Mouse (Mus musculus): Measurements from ENCODE around the gene Btrc. TPM values are rescaled to one million over a fixed set of nuclear protein-coding genes. Genes with fewer than 3 reads are reported as not detected.

Gene Btrc
- total and polyA plus RNA-seq, 3 experiments: 14.2 to 30.3 TPM; not detected in 1

DNA sequence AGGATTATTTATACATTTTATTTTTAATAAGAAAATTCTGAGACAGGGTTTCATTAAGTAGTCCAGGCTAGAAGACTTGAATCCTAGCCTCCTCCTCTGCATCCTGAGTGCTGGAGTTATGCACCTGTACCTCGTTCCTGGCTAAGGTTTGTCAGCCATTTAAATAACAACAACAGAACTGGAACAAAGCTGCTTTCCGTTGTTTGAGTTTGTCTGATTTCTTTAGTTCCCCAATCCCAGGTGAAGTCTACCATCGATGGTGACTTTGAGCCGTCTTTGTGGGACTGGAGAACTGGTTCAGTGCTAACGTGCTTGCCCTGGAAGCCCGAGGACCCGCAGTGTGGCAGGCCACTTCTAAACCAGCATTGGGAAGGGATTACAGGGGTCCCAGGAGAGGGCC, 93.4 kb downstream of the Btrc start:
- DNase-seq (ENCODE audit: low read depth, low spot score): no peak
- Histone ChIP-seq H3K36me3 (ENCODE audit: control insufficient read depth in 1 of 2, insufficient read depth in 2 of 2, low read length in 2 of 2) (peaks cover 0 to 10% of the 10 kb centered on the region in 2 experiments; a peak in 2 of 4 replicates), H3K9me3 (replicated peaks; ENCODE audit: insufficient read depth, low read length) (no peaks in the 10 kb centered on the region), H3K4me1 (ENCODE audit: control insufficient read depth in 1 of 2, insufficient read depth in 2 of 2, low read length in 2 of 2) (peaks cover 4 to 6% of the 10 kb centered on the region in 2 experiments; a peak in 3 of 4 replicates), H3K4me3 (ENCODE audit: control insufficient read depth in 1 of 2, insufficient read depth in 1 of 2, low read depth in 2 of 2, low read length in 2 of 2) (no peak overlapping the region), H3K9ac (ENCODE audit: control insufficient read depth, low read depth, low read length, poor library complexity, severe bottlenecking) (no peak overlapping the region), H3K27ac (ENCODE audit: control insufficient read depth, low read depth, low read length) (no peak overlapping the region), H3K79me2 (ENCODE audit: control insufficient read depth, insufficient read depth, low read length, poor library complexity) (no peaks in the 10 kb centered on the region), H3K27me3 (ENCODE audit: control insufficient read depth in 1 of 2, insufficient read depth in 2 of 2, low read length in 2 of 2) (no peaks in the 10 kb centered on the region)
- TF ChIP-seq JUND (IDR thresholded peaks at IDR 0.05; ENCODE audit: low read depth, low read length) (no peak), POLR2A (IDR thresholded peaks at IDR 0.05; ENCODE audit: control insufficient read depth in 1 of 2, insufficient read depth in 1 of 2, low read depth in 1 of 2, low read length in 2 of 2, poor library complexity in 1 of 2) (no peak), MYC (IDR thresholded peaks at IDR 0.05; ENCODE audit: low read depth, low read length) (no peak)

DNA sequence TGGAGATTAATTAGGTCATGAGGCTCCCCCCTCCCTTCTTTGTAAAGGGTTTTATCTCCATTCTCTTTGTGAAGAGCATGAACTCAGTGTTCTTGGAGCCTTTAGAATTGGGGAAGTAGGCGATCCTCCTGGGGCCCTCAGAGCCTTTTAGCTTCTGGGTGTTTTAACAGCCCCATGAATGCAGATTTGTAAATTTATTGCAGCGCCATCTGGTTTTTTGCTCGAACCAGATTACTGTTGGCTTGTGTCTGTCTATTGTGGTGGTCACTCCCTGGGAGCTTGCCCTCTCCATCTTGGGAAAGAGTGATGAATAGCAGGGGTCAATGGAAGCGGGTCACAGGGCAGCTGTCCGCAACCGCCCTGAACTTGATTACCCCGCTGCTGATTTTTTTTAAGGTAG, 95.2 kb downstream of the Btrc start:
- peak; percentile 40 for TF ChIP-seq GATA1 (IDR thresholded peaks at IDR 0.05; ENCODE audit: low read depth, low read length)
- no peak for TF ChIP-seq MAZ (IDR thresholded peaks at IDR 0.05; ENCODE audit: low read depth, low read length)
- no peak for TF ChIP-seq MAFK (IDR thresholded peaks at IDR 0.05; ENCODE audit: borderline replicate concordance, low read depth, low read length)
- no peak for TF ChIP-seq ZNF384 (IDR thresholded peaks at IDR 0.05; ENCODE audit: low read depth, low read length)
- TF ChIP-seq MXI1 (IDR thresholded peaks at IDR 0.05; ENCODE audit: low read depth, low read length): no peak
- TF ChIP-seq HCFC1 (IDR thresholded peaks at IDR 0.05; ENCODE audit: low read depth, low read length): no peak
- no peak for TF ChIP-seq ZMIZ1 (IDR thresholded peaks at IDR 0.05; ENCODE audit: low read depth, low read length)
- no peak; a peak in 1 of 6 replicates for TF ChIP-seq CTCF (IDR thresholded peaks at IDR 0.05 in 2 of 3, conservative IDR thresholded peaks at IDR 0.05 in 1 of 3; ENCODE audit: control insufficient read depth in 1 of 3, insufficient read depth in 1 of 3, low read depth in 2 of 3, low read length in 3 of 3, poor library complexity in 1 of 3, severe bottlenecking in 1 of 3)
- 0 out of 2 replicates have a peak, but pooled peaks have one; percentile 22 for TF ChIP-seq ETS1 (IDR thresholded peaks at IDR 0.05; ENCODE audit: low read depth, low read length)
- TF ChIP-seq KAT2A (conservative IDR thresholded peaks at IDR 0.05; ENCODE audit: low read depth, low read length): no peak
- no peak for TF ChIP-seq SMC3 (IDR thresholded peaks at IDR 0.05; ENCODE audit: low read depth, low read length)
- no peak for TF ChIP-seq CHD1 (IDR thresholded peaks at IDR 0.05; ENCODE audit: low read depth, low read length)
- no peak for TF ChIP-seq SIN3A (IDR thresholded peaks at IDR 0.05; ENCODE audit: low read length)
- no peak for TF ChIP-seq ZC3H11A (IDR thresholded peaks at IDR 0.05; ENCODE audit: low read depth, low read length)
- no peak for TF ChIP-seq BHLHE40 (IDR thresholded peaks at IDR 0.05; ENCODE audit: borderline replicate concordance, low read depth, low read length)
- no peak for TF ChIP-seq MYB (IDR thresholded peaks at IDR 0.05; ENCODE audit: low read depth, low read length)
- no peak for TF ChIP-seq CHD2 (IDR thresholded peaks at IDR 0.05; ENCODE audit: low read length)
- peak; percentile 49; the same call in 1 of the 2 replicates for TF ChIP-seq TBP (IDR thresholded peaks at IDR 0.05; ENCODE audit: low read depth, low read length)
- TF ChIP-seq UBTF (IDR thresholded peaks at IDR 0.05; ENCODE audit: borderline replicate concordance, insufficient read depth, low read depth, low read length): no peak
- 0 out of 2 replicates have a peak, but pooled peaks have one; percentile 8 for TF ChIP-seq TCF12 (IDR thresholded peaks at IDR 0.05; ENCODE audit: low read depth, low read length)
- no peak for TF ChIP-seq POLR2AphosphoS2 (IDR thresholded peaks at IDR 0.05; ENCODE audit: low read length)
- Histone ChIP-seq H3K4me3 (ENCODE audit: control insufficient read depth in 1 of 2, insufficient read depth in 1 of 2, low read depth in 2 of 2, low read length in 2 of 2) (no peak overlapping the region), H3K9me3 (replicated peaks; ENCODE audit: insufficient read depth, low read length) (no peaks in the 10 kb centered on the region), H3K27me3 (ENCODE audit: control insufficient read depth in 1 of 2, insufficient read depth in 2 of 2, low read length in 2 of 2) (no peaks in the 10 kb centered on the region), H3K4me1 (ENCODE audit: control insufficient read depth in 1 of 2, insufficient read depth in 2 of 2, low read length in 2 of 2) (peaks cover 4 to 6% of the 10 kb centered on the region in 2 experiments; a peak in 3 of 4 replicates), H3K79me2 (ENCODE audit: control insufficient read depth, insufficient read depth, low read length, poor library complexity) (no peaks in the 10 kb centered on the region), H3K9ac (ENCODE audit: control insufficient read depth, low read depth, low read length, poor library complexity, severe bottlenecking) (no peak overlapping the region), H3K36me3 (ENCODE audit: control insufficient read depth in 1 of 2, insufficient read depth in 2 of 2, low read length in 2 of 2) (peaks cover 0 to 10% of the 10 kb centered on the region in 2 experiments; a peak in 2 of 4 replicates), H3K27ac (ENCODE audit: control insufficient read depth, low read depth, low read length) (no peak overlapping the region)
- peak; percentile 82 for DNase-seq (ENCODE audit: low read depth, low spot score)
